Mouse (Mus musculus): ENCODE measurements around the gene Cog3.

- TF ChIP-seq GATA1 (IDR thresholded peaks at IDR 0.05; ENCODE audit: borderline replicate concordance, low read length) (no peak), FLI1 (IDR thresholded peaks at IDR 0.05; ENCODE audit: low read length) (no peak)
These were observed 78.0 kb downstream of the Cog3 start for GRCm38 (mm10) chr14:75676316-75676715.

Measured in megakaryocyte, embryonic 14.5 days (primary cell).